Mouse (Mus musculus): ENCODE measurements around the gene Itsn1. TPM values are rescaled to one million over a fixed set of nuclear protein-coding genes. Genes with fewer than 3 reads are reported as not detected.

Gene Itsn1
- polyA plus RNA-seq, 1 experiment, result 30.5 TPM

DNA sequence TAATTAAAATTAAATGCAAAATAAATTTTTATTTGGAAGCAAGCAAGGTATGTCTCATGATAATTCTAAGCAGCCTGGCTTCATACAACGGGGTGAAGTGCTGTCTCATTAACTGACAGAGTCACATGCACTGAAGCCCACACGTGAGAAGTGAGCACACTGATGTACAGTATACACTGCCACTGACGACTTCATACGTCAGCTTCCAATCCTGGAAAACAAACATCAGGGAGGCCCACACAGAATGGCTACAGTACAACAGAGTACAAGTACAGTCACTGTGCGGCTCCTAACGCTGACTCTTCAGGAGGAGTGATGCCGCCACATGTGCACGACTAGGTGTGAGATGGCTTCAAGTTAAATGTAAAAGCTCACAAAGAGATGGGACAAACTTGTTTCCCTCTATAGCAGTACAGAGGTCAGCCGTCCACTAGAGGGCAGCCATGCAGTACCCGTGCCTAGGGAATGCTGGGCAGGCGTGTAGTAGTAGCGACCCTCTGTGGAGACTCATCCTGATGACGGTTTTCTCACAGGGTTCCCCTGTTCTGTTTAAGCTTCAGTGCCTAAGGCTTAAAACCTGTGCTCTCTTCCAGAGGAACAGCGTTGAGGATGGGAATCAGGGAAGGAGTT is 34.5 kb upstream of the Itsn1 start:
- Histone ChIP-seq H3K27me3 (ENCODE audit: control insufficient read depth, insufficient read depth, low read length) (no peaks in the 10 kb centered on the region), H3K4me3 (ENCODE audit: control insufficient read depth, low read depth, low read length) (no peak overlapping the region), H3K36me3 (ENCODE audit: control insufficient read depth, insufficient read depth, low read length) (peaks cover 3% of the 10 kb centered on the region), H3K4me1 (ENCODE audit: control insufficient read depth, insufficient read depth, low read length) (no peaks in the 10 kb centered on the region; the same call in 1 of the 2 replicates), H3K27ac (ENCODE audit: control insufficient read depth, insufficient read depth, low read depth, low read length) (no peak overlapping the region)
- peak; percentile 74; the same call in 1 of the 2 replicates for TF ChIP-seq CTCF (IDR thresholded peaks at IDR 0.05; ENCODE audit: control insufficient read depth, insufficient read depth, insufficient replicate concordance, low read depth, low read length)
- TF ChIP-seq POLR2A (IDR thresholded peaks at IDR 0.05; ENCODE audit: control insufficient read depth, low read depth, low read length), result no peak

DNA sequence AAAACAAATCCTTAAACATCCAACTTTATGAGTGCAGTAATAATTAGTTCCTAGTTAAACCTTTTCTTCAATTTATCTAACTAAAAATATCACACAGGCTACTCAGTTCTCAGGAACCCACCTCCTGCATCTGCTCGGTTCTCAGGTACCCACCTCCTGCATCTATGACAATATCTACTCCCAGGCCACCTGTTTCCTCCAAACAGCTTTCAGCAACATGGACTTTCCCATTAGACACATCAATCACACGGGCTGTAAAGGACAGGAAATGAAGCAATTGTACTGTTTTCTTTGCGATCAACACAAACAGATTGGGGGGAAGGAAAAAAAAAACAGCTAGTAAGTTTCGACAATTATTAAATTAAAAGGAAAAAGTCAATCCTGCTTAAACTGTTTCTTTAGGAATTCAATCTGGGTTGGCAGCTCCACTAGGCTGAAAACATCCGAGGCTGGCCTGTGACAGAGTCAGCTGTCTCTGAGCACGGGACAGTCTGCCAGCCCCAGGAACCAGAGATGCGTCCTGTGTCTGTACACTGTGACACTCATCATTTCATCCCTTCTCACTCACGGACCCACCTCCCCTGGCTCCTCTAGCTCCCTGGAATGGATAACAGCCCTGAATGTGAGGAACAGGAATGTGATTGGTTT is 33.8 kb upstream of the Itsn1 start:
- Histone ChIP-seq H3K4me3 (ENCODE audit: control insufficient read depth, low read depth, low read length) (no peak overlapping the region), H3K36me3 (ENCODE audit: control insufficient read depth, insufficient read depth, low read length) (peaks cover 3% of the 10 kb centered on the region), H3K27me3 (ENCODE audit: control insufficient read depth, insufficient read depth, low read length) (no peaks in the 10 kb centered on the region), H3K4me1 (ENCODE audit: control insufficient read depth, insufficient read depth, low read length) (no peaks in the 10 kb centered on the region), H3K27ac (ENCODE audit: control insufficient read depth, insufficient read depth, low read depth, low read length) (no peak overlapping the region)
- TF ChIP-seq CTCF (IDR thresholded peaks at IDR 0.05; ENCODE audit: control insufficient read depth, insufficient read depth, insufficient replicate concordance, low read depth, low read length) (no peak), POLR2A (IDR thresholded peaks at IDR 0.05; ENCODE audit: control insufficient read depth, low read depth, low read length) (no peak)

DNA sequence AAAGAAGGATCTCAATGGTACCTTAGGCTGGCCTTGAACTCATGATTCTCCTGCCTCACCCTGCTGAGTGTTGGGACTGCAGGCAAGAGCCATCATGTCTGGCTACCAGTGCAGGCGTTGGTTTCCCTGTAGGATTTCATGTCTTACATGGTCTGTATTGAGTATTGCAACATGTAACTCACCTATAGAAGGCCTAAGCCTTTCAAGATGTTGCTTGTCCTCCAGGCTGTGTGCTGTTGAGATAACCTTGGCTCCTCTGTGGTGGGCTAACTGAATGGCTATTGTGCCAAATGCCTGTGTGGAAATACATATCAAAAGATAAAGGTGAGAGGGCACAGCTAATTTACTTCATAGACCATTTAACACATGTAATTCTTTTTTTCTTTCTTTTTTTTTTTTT is 30.1 kb upstream of the Itsn1 start:
- Histone ChIP-seq H3K4me1 (ENCODE audit: control insufficient read depth, insufficient read depth, low read length) (no peaks in the 10 kb centered on the region), H3K36me3 (ENCODE audit: control insufficient read depth, insufficient read depth, low read length) (peaks cover 3% of the 10 kb centered on the region), H3K4me3 (ENCODE audit: control insufficient read depth, low read depth, low read length) (no peak overlapping the region), H3K27ac (ENCODE audit: control insufficient read depth, insufficient read depth, low read depth, low read length) (no peak overlapping the region), H3K27me3 (ENCODE audit: control insufficient read depth, insufficient read depth, low read length) (no peaks in the 10 kb centered on the region)
- TF ChIP-seq POLR2A (IDR thresholded peaks at IDR 0.05; ENCODE audit: control insufficient read depth, low read depth, low read length) (no peak), CTCF (IDR thresholded peaks at IDR 0.05; ENCODE audit: control insufficient read depth, insufficient read depth, insufficient replicate concordance, low read depth, low read length) (no peak)

DNA sequence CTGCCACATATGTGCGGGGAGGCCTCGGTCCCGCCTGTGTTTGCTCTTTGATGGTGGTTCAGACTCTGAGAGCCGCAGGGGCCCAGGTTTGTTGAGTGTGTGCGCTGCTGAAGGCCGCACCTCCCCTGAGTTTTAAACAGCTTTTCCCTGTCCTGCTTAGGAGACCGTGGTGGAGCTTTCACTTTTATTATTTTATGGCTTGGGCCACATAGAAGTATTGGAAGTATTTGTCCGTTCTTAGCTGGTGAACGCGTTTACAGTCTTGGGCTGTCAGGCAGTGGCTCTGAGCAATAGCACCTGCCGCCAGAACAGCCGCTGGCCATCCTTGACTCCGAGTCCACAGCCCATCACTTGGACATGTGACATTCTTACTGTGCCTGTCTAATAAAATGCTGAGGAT is 27.2 kb upstream of the Itsn1 start:
- Histone ChIP-seq H3K4me3 (ENCODE audit: control insufficient read depth, low read depth, low read length) (no peak overlapping the region), H3K27me3 (ENCODE audit: control insufficient read depth, insufficient read depth, low read length) (no peaks in the 10 kb centered on the region), H3K4me1 (ENCODE audit: control insufficient read depth, insufficient read depth, low read length) (no peaks in the 10 kb centered on the region), H3K36me3 (ENCODE audit: control insufficient read depth, insufficient read depth, low read length) (peaks cover 4% of the 10 kb centered on the region), H3K27ac (ENCODE audit: control insufficient read depth, insufficient read depth, low read depth, low read length) (no peak overlapping the region)
- TF ChIP-seq CTCF (IDR thresholded peaks at IDR 0.05; ENCODE audit: control insufficient read depth, insufficient read depth, insufficient replicate concordance, low read depth, low read length) (no peak), POLR2A (IDR thresholded peaks at IDR 0.05; ENCODE audit: control insufficient read depth, low read depth, low read length) (no peak)

DNA sequence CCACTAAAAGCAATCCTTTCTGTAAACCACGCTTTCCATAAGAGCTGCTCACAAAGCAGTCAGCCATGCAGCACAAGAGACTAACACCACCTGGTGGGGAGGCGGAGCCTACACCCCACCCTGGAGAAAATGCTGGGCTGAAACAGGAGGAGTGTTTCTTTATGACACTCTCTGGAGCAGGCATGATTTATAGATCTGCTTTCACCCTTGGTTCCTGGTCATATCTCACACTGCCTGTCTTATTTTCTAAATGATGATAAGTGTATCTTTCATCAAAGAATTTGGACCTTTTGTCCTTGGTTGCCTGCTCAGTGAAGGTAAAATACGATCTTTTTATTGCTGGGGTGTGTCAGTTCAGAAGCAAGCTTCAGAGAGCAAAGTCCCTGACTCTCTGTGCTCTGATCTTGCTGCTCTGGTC is 26.3 kb upstream of the Itsn1 start:
- H3K4me3 ChIP-seq (ENCODE audit: control insufficient read depth, low read depth, low read length), result no peak overlapping the region
- no peaks in the 10 kb centered on the region for H3K4me1 ChIP-seq (ENCODE audit: control insufficient read depth, insufficient read depth, low read length)
- H3K36me3 ChIP-seq (ENCODE audit: control insufficient read depth, insufficient read depth, low read length), result peaks cover 4% of the 10 kb centered on the region
- no peaks in the 10 kb centered on the region for H3K27me3 ChIP-seq (ENCODE audit: control insufficient read depth, insufficient read depth, low read length)
- TF ChIP-seq CTCF (IDR thresholded peaks at IDR 0.05; ENCODE audit: control insufficient read depth, insufficient read depth, insufficient replicate concordance, low read depth, low read length) (no peak), POLR2A (IDR thresholded peaks at IDR 0.05; ENCODE audit: control insufficient read depth, low read depth, low read length) (no peak)
- no peak overlapping the region for H3K27ac ChIP-seq (ENCODE audit: control insufficient read depth, insufficient read depth, low read depth, low read length)

DNA sequence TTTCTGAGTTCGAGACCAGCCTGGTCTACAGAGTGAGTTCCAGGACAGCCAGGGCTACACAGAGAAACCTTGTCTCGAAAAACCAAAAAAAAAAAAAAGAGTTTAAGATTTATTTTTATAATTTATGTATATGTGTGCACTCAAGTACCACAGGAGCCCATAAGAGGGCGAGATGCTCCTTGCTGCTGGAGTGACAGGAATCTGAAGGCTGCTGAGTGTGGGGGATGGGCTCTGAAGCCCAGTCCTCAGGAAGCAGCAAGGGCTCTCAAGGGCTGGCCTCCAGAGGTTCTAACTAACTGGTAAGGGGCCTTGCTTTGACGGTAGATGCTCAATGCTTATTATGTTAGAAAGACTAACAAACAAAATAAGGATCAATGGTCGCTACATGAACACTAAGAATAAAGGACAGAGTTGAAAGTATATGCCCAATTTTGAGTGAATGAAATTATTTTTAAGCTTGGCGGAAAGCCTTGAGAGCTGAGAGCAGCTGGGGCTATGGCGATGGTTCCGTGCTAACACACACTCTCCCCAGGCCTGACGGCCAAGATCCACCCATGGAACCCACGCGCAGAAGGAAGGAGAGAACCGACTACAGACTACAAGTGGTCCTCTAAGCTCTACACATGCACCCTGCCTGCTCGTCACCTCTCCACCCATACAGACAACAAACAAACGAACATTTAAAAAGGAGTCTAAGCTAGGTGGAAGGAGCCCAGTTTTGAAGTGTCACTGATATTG is 24.3 kb upstream of the Itsn1 start:
- Histone ChIP-seq H3K36me3 (ENCODE audit: control insufficient read depth, insufficient read depth, low read length) (peaks cover 2% of the 10 kb centered on the region), H3K4me3 (ENCODE audit: control insufficient read depth, low read depth, low read length) (no peak overlapping the region), H3K4me1 (ENCODE audit: control insufficient read depth, insufficient read depth, low read length) (no peaks in the 10 kb centered on the region), H3K27me3 (ENCODE audit: control insufficient read depth, insufficient read depth, low read length) (no peaks in the 10 kb centered on the region), H3K27ac (ENCODE audit: control insufficient read depth, insufficient read depth, low read depth, low read length) (no peak overlapping the region)
- no peak for TF ChIP-seq CTCF (IDR thresholded peaks at IDR 0.05; ENCODE audit: control insufficient read depth, insufficient read depth, insufficient replicate concordance, low read depth, low read length)
- TF ChIP-seq POLR2A (IDR thresholded peaks at IDR 0.05; ENCODE audit: control insufficient read depth, low read depth, low read length), result no peak

DNA sequence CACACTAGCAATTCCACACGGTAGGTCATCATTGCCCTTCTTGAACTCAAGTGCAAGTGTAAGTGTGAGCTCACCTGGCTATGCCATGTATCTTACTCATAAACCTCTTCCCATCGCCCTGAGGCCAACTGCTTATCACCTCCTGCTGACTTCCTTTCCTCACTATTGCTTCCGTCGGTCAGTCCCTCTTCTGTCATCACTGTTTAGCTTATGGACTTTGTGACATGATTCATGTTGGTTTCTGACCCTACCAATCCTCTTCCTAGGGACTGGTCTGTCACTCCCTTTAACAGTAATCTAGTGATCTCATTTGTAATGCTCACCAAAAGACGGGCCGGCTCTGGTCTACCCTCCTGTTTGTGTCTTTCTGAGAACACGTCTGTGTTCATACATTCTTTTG is 18.8 kb upstream of the Itsn1 start:
- TF ChIP-seq CTCF (IDR thresholded peaks at IDR 0.05; ENCODE audit: control insufficient read depth, insufficient read depth, insufficient replicate concordance, low read depth, low read length), result no peak
- no peak for TF ChIP-seq POLR2A (IDR thresholded peaks at IDR 0.05; ENCODE audit: control insufficient read depth, low read depth, low read length)
- Histone ChIP-seq H3K36me3 (ENCODE audit: control insufficient read depth, insufficient read depth, low read length) (peaks cover 2% of the 10 kb centered on the region; the same call in 1 of the 2 replicates), H3K27me3 (ENCODE audit: control insufficient read depth, insufficient read depth, low read length) (no peaks in the 10 kb centered on the region), H3K4me1 (ENCODE audit: control insufficient read depth, insufficient read depth, low read length) (no peaks in the 10 kb centered on the region), H3K27ac (ENCODE audit: control insufficient read depth, insufficient read depth, low read depth, low read length) (no peak overlapping the region), H3K4me3 (ENCODE audit: control insufficient read depth, low read depth, low read length) (no peak overlapping the region)
